Mouse (Mus musculus): ENCODE data around the gene Akap13. TPM values are rescaled to one million over a fixed set of nuclear protein-coding genes. Genes with fewer than 3 reads are reported as not detected.

Akap13 gene
- polyA plus RNA-seq, 1 experiment = 41.7 TPM

- WGBS = 45% methylated on average over 4 of the region's 4 CpGs
- no peak for DNase-seq
- TF ChIP-seq POLR2A (IDR thresholded peaks at IDR 0.05; ENCODE audit: borderline replicate concordance, extremely low read depth, low read depth, low read length) (no peak), CTCF (IDR thresholded peaks at IDR 0.05; ENCODE audit: insufficient read depth, low read length) (no peak)
- H3K4me3 ChIP-seq (replicated peaks; ENCODE audit: extremely low read depth, low read depth, low read length) = no peak overlapping the region
- peaks cover 14% of the 10 kb centered on the region for H3K4me1 ChIP-seq (ENCODE audit: control insufficient read depth, insufficient read depth, low read length)
Measured at GRCm38 (mm10) chr7:75582091-75582490, 126.8 kb downstream of the Akap13 start.

GRCm38 (mm10) chr7:75584100-75584499, 128.8 kb downstream of the Akap13 start:
- H3K4me1 ChIP-seq (ENCODE audit: control insufficient read depth, insufficient read depth, low read length) = peaks cover 19% of the 10 kb centered on the region
- WGBS = 47% methylated on average over 2 of the region's 2 CpGs
- no peak overlapping the region for H3K4me3 ChIP-seq (replicated peaks; ENCODE audit: extremely low read depth, low read depth, low read length)
- no peak for DNase-seq
- TF ChIP-seq POLR2A (IDR thresholded peaks at IDR 0.05; ENCODE audit: borderline replicate concordance, extremely low read depth, low read depth, low read length) = no peak
- no peak for TF ChIP-seq CTCF (IDR thresholded peaks at IDR 0.05; ENCODE audit: insufficient read depth, low read length)

GRCm38 (mm10) chr7:75585409-75585808, 130.1 kb downstream of the Akap13 start:
- no peak overlapping the region for H3K4me3 ChIP-seq (replicated peaks; ENCODE audit: extremely low read depth, low read depth, low read length)
- WGBS = 70% methylated on average over 6 of the region's 6 CpGs
- TF ChIP-seq CTCF (IDR thresholded peaks at IDR 0.05; ENCODE audit: insufficient read depth, low read length) = no peak
- TF ChIP-seq POLR2A (IDR thresholded peaks at IDR 0.05; ENCODE audit: borderline replicate concordance, extremely low read depth, low read depth, low read length) = no peak
- peaks cover 18% of the 10 kb centered on the region for H3K4me1 ChIP-seq (ENCODE audit: control insufficient read depth, insufficient read depth, low read length)
- no peak for DNase-seq

- peaks cover 20% of the 10 kb centered on the region for H3K4me1 ChIP-seq (ENCODE audit: control insufficient read depth, insufficient read depth, low read length)
- no peak for DNase-seq
- 14% methylated on average over 14 of the region's 14 CpGs for WGBS
- peak overlapping the region; percentile 50 for H3K4me3 ChIP-seq (replicated peaks; ENCODE audit: extremely low read depth, low read depth, low read length)
- TF ChIP-seq POLR2A (IDR thresholded peaks at IDR 0.05; ENCODE audit: borderline replicate concordance, extremely low read depth, low read depth, low read length) (peak; percentile 57; the same call in 1 of the 2 replicates), CTCF (IDR thresholded peaks at IDR 0.05; ENCODE audit: insufficient read depth, low read length) (no peak)
Measured at GRCm38 (mm10) chr7:75586113-75586512, 130.8 kb downstream of the Akap13 start.

- whole genome bisulfite sequencing = 61% methylated on average over 5 of the region's 5 CpGs
- Histone ChIP-seq H3K4me1 (ENCODE audit: control insufficient read depth, insufficient read depth, low read length) (peaks cover 22% of the 10 kb centered on the region), H3K4me3 (replicated peaks; ENCODE audit: extremely low read depth, low read depth, low read length) (peak overlapping the region; percentile 43)
- DNase-seq = no peak
- no peak for TF ChIP-seq POLR2A (IDR thresholded peaks at IDR 0.05; ENCODE audit: borderline replicate concordance, extremely low read depth, low read depth, low read length)
- no peak for TF ChIP-seq CTCF (IDR thresholded peaks at IDR 0.05; ENCODE audit: insufficient read depth, low read length)
Measured at GRCm38 (mm10) chr7:75587727-75588126, 132.4 kb downstream of the Akap13 start.

GRCm38 (mm10) chr7:75589304-75589973, 134.1 kb downstream of the Akap13 start:
- WGBS = 81% methylated on average over 8 of the region's 8 CpGs
- Histone ChIP-seq H3K4me3 (replicated peaks; ENCODE audit: extremely low read depth, low read depth, low read length) (no peak overlapping the region), H3K4me1 (ENCODE audit: control insufficient read depth, insufficient read depth, low read length) (peaks cover 22% of the 10 kb centered on the region)
- no peak for TF ChIP-seq CTCF (IDR thresholded peaks at IDR 0.05; ENCODE audit: insufficient read depth, low read length)
- TF ChIP-seq POLR2A (IDR thresholded peaks at IDR 0.05; ENCODE audit: borderline replicate concordance, extremely low read depth, low read depth, low read length) = no peak
- no peak for DNase-seq

GRCm38 (mm10) chr7:75591961-75592360, 136.6 kb downstream of the Akap13 start:
- TF ChIP-seq CTCF (IDR thresholded peaks at IDR 0.05; ENCODE audit: insufficient read depth, low read length) (no peak), POLR2A (IDR thresholded peaks at IDR 0.05; ENCODE audit: borderline replicate concordance, extremely low read depth, low read depth, low read length) (no peak)
- Histone ChIP-seq H3K4me3 (replicated peaks; ENCODE audit: extremely low read depth, low read depth, low read length) (no peak overlapping the region), H3K4me1 (ENCODE audit: control insufficient read depth, insufficient read depth, low read length) (peaks cover 24% of the 10 kb centered on the region)
- 55% methylated on average over 1 of the region's 1 CpGs for WGBS
- no peak for DNase-seq

GRCm38 (mm10) chr7:75594801-75595200, 139.5 kb downstream of the Akap13 start:
- peak; percentile 74 for DNase-seq
- H3K4me3 ChIP-seq (replicated peaks; ENCODE audit: extremely low read depth, low read depth, low read length) = no peak overlapping the region
- 61% methylated on average over 5 of the region's 5 CpGs for WGBS
- H3K4me1 ChIP-seq (ENCODE audit: control insufficient read depth, insufficient read depth, low read length) = peaks cover 9% of the 10 kb centered on the region
- TF ChIP-seq CTCF (IDR thresholded peaks at IDR 0.05; ENCODE audit: insufficient read depth, low read length) = no peak
- TF ChIP-seq POLR2A (IDR thresholded peaks at IDR 0.05; ENCODE audit: borderline replicate concordance, extremely low read depth, low read depth, low read length) = no peak

- no peak for DNase-seq
- peaks cover 9% of the 10 kb centered on the region for H3K4me1 ChIP-seq (ENCODE audit: control insufficient read depth, insufficient read depth, low read length)
- TF ChIP-seq POLR2A (IDR thresholded peaks at IDR 0.05; ENCODE audit: borderline replicate concordance, extremely low read depth, low read depth, low read length) (no peak), CTCF (IDR thresholded peaks at IDR 0.05; ENCODE audit: insufficient read depth, low read length) (no peak)
- no peak overlapping the region for H3K4me3 ChIP-seq (replicated peaks; ENCODE audit: extremely low read depth, low read depth, low read length)
Measured at GRCm38 (mm10) chr7:75595268-75595667, 139.9 kb downstream of the Akap13 start.

- WGBS = 43% methylated on average over 6 of the region's 6 CpGs
- no peak for DNase-seq
- Histone ChIP-seq H3K4me3 (replicated peaks; ENCODE audit: extremely low read depth, low read depth, low read length) (peak overlapping the region; percentile 29), H3K4me1 (ENCODE audit: control insufficient read depth, insufficient read depth, low read length) (peaks cover 7% of the 10 kb centered on the region)
- TF ChIP-seq POLR2A (IDR thresholded peaks at IDR 0.05; ENCODE audit: borderline replicate concordance, extremely low read depth, low read depth, low read length) = no peak
- TF ChIP-seq CTCF (IDR thresholded peaks at IDR 0.05; ENCODE audit: insufficient read depth, low read length) = no peak
Measured at GRCm38 (mm10) chr7:75596058-75596748, 140.9 kb downstream of the Akap13 start.
